Mouse (Mus musculus) neural tube, embryonic 12.5 days (tissue): ENCODE results near the gene 1700020A23Rik. TPM values are rescaled to one million over a fixed set of nuclear protein-coding genes. Genes with fewer than 3 reads are reported as not detected.
"Not testable (repeated sequence)": the region's sequence is repeated elsewhere in the genome, so short reads cannot be mapped to it uniquely, and the experiment has no call there.

Experiments
- ATAC-seq: fragments of 200-750 bp; cut with Nextera tagmentation; 2 replicates; pipeline ENCODE4 v1.8.0; 2017; ENCODE audit warnings: low read depth, mild to moderate bottlenecking, moderate TSS enrichment, moderate library complexity; ENCODE audit not compliant: low FRiP score
- H3K27ac ChIP-seq: fragments of 300-500 bp; sonication (generic); 2 replicates; pipeline ENCODE4 v1.5.1; 2016
- H3K27me3 ChIP-seq: fragments of 300-500 bp; sonication (generic); replicated peaks from 2 replicates; pipeline ENCODE4 v1.6.1; 2016; ENCODE audit warnings: mild to moderate bottlenecking
- H3K36me3 ChIP-seq: fragments of 300-500 bp; sonication (generic); 2 replicates; pipeline ENCODE4 v1.6.1; 2016; ENCODE audit warnings: mild to moderate bottlenecking
- H3K4me1 ChIP-seq: fragments of 300-500 bp; sonication (generic); 2 replicates; pipeline ENCODE4 v1.6.1; 2016
- H3K4me2 ChIP-seq: fragments of 300-500 bp; sonication (generic); replicated peaks from 2 replicates; pipeline ENCODE4 v1.6.1; 2016; ENCODE audit warnings: mild to moderate bottlenecking
- H3K4me3 ChIP-seq: fragments of 300-500 bp; sonication (generic); 2 replicates; pipeline ENCODE4 v1.5.1; 2016
- H3K9ac ChIP-seq: fragments of 300-500 bp; sonication (generic); 2 replicates; pipeline ENCODE4 v1.6.1; 2016; ENCODE audit warnings: mild to moderate bottlenecking
- H3K9me3 ChIP-seq: fragments of 300-500 bp; sonication (generic); 2 replicates; pipeline ENCODE4 v1.6.1; 2016; ENCODE audit warnings: mild to moderate bottlenecking
- WGBS: fragments of 180-500 bp; shearing (Covaris S2); methylation state at CpG from one replicate; pipeline ENCODE4 v1.1.7; 2016; 5-methylcytosine and 5-hydroxymethylcytosine counted together
- polyA plus RNA-seq: library from polyadenylated mRNA; unstranded; fragments of >200 nt; fragmentation: Nextera tagmentation; extraction: Ambion mirVana; gene quantifications from 2 replicates; pipeline ENCODE4 v1.2.1, GENCODE M21; 2016

The 1700020A23Rik gene
- polyA plus RNA-seq = 0.29 TPM in 1 of 2 replicates, not detected in the other

DNA sequence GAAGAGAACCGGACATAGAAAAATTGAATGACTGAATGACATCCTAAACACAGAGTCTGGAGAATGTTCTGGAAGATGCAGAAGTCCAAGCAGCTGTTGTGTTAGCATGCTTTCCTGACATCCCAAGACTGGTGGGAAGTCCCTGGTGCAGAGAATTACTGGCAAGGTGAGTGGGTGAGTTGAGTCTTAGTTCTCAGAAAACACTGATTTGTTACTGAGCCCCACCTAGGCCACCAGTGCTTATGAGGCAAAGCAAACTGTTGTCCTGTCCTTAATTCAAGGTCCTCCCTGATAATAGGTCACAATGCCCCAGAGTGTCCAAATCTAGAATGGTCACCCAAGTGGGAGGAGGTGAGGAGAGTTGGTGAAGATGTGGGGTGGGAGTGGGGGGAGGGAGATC lies at the start of gene 1700020A23Rik, which contains the start of gene Gm28372:
Gene 1700020A23Rik, plus strand, starts transcription at position 321 of the 400 bp plus-strand sequence.
Gene Gm28372, plus strand, starts transcription at position 301 of the 400 bp plus-strand sequence.
- Histone ChIP-seq H3K36me3 (no peaks in the 10 kb centered on the region), H3K9ac (no peak within 1 kb of the TSS), H3K4me2 (no peak within 1 kb of the TSS), H3K27ac (no peak within 1 kb of the TSS), H3K9me3 (no peaks in the 10 kb centered on the region), H3K27me3 (no peaks in the 10 kb centered on the region), H3K4me3 (no peak within 1 kb of the TSS), H3K4me1 (no peaks in the 10 kb centered on the region)
- 93% methylated on average over 1 of the region's 1 CpGs for WGBS
- no peak for ATAC-seq

DNA sequence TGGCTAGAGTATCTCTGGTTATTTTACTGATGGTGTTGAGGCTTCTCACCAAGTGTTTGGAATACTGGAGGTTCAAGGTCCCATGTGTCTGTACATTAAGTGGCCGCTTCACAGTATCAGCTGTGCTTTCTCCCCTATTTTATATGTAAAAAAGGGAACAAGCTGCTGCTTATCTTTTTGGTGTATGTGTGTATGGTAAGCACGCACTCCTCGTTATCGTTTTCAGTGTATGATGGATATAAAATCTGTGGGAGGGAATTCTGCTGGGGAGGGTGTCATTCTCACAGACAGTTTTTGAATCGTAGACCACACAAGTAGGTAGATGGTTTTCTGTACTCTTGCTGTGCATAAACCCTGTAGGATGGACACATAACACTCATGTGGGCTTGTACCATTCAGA lies 47.5 kb upstream of the 1700020A23Rik start:
- no peak overlapping the region for H3K4me2 ChIP-seq
- H3K27ac ChIP-seq = no peak overlapping the region
- H3K9me3 ChIP-seq = no peaks in the 10 kb centered on the region
- peaks cover 38% of the 10 kb centered on the region for H3K27me3 ChIP-seq
- ATAC-seq = no peak
- H3K36me3 ChIP-seq = no peaks in the 10 kb centered on the region
- H3K4me1 ChIP-seq = peaks cover 10% of the 10 kb centered on the region; the same call in 1 of the 2 replicates
- H3K9ac ChIP-seq = no peak overlapping the region
- 91% methylated on average over 5 of the region's 5 CpGs for WGBS
- H3K4me3 ChIP-seq = no peak overlapping the region

DNA sequence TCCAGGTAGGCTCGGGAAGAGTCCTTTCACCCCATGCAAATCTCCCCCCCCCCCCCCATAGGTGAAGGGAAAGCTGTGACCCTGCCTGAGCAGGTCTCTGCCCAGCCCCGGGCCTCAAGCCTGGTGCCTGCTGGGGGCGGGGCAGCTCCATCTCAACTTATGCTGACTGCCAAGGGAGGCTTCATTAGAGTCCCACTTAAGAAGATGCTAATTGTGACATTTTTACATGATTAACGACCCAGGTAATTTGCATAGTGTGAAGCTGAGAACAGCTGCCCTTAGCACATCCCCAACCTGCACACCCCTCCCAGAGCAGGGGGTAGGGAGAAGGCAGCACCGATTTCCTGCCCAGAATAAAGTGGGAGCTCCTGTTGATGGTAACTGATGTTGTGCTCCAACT lies 46.2 kb upstream of the 1700020A23Rik start:
- 23% methylated on average over 5 of the region's 5 CpGs for WGBS
- Histone ChIP-seq H3K9me3 (no peaks in the 10 kb centered on the region), H3K4me2 (no peak overlapping the region), H3K4me3 (no peak overlapping the region), H3K4me1 (peaks cover 10% of the 10 kb centered on the region; the same call in 1 of the 2 replicates), H3K27me3 (peaks cover 51% of the 10 kb centered on the region), H3K27ac (no peak overlapping the region), H3K36me3 (no peaks in the 10 kb centered on the region), H3K9ac (no peak overlapping the region)
- no peak for ATAC-seq

DNA sequence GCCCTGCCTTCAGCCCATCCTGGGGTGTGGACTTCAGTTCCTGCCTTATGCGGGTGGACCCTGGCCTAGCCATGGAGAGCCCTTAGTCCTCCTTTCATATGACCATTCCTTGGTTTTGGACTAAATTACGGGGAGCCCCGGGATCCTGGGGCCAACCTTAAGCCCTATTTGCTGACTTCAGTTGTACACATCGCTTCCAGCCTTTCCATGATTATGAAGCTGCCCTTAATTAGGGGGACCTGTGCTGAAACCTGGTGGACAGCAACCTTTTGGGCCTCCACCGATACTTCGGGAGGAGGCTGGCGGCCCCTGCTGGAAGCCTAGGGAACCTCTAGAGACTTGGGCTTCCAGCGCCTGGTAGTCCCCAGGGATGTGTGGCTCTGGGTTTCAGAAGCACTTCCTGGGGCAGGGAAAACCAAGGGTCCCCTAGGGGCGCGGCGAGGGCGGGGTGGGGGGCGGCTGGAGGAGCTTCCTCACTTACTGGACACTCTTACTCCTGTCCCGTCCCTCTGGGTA lies 42.5 kb upstream of the 1700020A23Rik start:
- WGBS = 4% methylated on average over 14 of the region's 14 CpGs
- Histone ChIP-seq H3K4me3 (no peak overlapping the region), H3K9me3 (no peaks in the 10 kb centered on the region), H3K27ac (no peak overlapping the region), H3K9ac (no peak overlapping the region), H3K4me2 (no peak overlapping the region), H3K4me1 (peaks cover 16% of the 10 kb centered on the region; the same call in 1 of the 2 replicates), H3K36me3 (no peaks in the 10 kb centered on the region), H3K27me3 (peaks cover 53% of the 10 kb centered on the region)
- 0 out of 2 replicates have a peak, but pooled peaks have one; percentile 37 for ATAC-seq

DNA sequence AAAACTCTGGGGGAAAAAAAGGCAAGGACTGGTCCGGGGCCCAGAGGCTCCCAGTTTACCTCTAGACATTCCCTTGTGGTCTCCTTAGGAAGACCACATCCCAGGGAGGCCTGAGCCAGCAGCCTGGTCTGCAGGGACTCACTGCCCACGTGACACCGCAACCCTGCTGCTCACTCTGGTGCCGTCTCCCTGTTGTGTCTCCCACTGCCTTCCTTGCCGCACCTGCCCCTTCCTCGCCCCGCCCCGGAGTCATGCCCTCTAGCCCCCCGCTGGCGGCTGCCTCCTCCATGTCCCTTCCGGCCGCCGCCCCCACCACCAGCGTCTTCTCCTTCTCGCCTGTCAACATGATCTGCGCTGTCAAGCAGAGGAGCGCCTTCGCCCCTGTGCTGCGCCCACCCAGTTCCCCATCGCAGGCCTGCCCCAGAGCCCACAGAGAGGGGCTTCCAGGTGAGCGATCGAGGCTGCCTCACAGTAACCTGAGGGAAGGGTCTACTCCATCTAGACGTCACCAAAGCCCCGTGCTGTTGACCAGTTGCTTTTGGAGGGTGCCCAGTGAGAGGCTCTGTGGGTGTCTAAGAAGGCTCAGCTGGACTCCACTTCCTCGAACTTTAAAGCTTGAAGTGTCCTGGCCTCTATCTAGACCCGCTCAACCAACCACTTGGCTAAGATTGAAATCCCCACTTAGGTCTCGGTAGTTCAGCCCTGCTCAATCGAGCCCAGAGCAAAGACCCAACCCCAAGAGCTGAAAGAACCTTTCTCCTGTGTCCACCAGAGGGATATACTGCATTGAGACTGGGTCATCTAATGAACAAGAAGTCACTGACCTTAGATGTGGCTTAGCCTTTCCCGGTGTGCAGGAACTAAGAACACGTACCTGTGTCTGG lies 39.6 kb upstream of the 1700020A23Rik start:
- Histone ChIP-seq H3K9me3 (no peaks in the 10 kb centered on the region), H3K4me2 (peak overlapping the region; percentile 58), H3K27me3 (peaks cover 36% of the 10 kb centered on the region), H3K9ac (0 out of 2 replicates have a peak overlapping the region, but pooled peaks have one; percentile 14), H3K36me3 (no peaks in the 10 kb centered on the region), H3K4me3 (peak overlapping the region; percentile 16; the same call in 1 of the 2 replicates), H3K4me1 (peaks cover 16% of the 10 kb centered on the region; the same call in 1 of the 2 replicates), H3K27ac (no peak overlapping the region)
- 9% methylated on average over 30 of the region's 30 CpGs for WGBS
- ATAC-seq = peak; percentile 25; the same call in 1 of the 2 replicates

DNA sequence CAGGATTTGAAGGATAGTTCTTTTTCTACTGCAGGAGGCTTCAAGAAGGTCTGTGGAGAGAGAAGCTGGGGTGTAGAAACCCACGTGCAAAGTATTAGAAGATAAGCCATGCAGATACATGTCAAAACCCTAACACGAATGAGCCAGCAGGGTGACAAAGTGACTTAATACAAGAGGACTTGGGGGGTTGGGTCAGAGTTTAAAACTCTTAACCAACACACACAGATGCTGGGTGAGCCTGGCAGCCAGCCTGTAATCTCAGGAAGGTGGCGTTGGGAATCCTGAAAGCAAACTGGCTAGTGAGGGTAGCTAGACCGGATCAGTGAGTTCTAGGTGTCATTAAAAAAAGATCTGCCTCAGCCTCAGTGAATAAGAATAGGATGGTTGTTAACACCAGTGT lies 37.7 kb upstream of the 1700020A23Rik start:
- Histone ChIP-seq H3K36me3 (no peaks in the 10 kb centered on the region), H3K27ac (no peak overlapping the region), H3K4me3 (no peak overlapping the region), H3K9ac (no peak overlapping the region), H3K4me2 (no peak overlapping the region), H3K27me3 (peaks cover 17% of the 10 kb centered on the region), H3K9me3 (no peaks in the 10 kb centered on the region), H3K4me1 (peaks cover 7% of the 10 kb centered on the region; the same call in 1 of the 2 replicates)
- no peak for ATAC-seq
- WGBS = 72% methylated on average over 4 of the region's 4 CpGs

DNA sequence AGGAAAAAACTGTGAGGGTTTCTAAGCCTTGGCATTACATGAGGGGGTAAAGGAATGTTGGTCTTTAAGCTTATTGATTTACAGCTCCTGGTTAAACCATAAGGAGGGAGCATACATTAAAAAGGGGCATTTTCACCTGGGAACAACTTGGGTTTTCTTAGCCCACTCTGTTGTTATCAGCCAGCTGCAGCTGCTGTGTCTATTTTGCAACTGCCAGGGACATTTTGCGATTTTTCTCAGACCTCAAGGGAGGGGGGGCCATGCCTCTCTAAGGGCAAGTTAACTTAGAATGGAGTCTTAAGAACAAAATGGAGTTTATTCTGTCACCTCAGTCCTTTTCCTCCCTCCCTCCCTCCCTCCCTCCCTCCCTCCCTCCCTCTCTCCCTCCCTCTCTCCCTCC lies 32.0 kb upstream of the 1700020A23Rik start:
- 50% methylated on average over 1 of the region's 1 CpGs for WGBS
- ATAC-seq, H3K9me3 ChIP-seq, H3K36me3 ChIP-seq, H3K4me1 ChIP-seq, H3K27me3 ChIP-seq, H3K4me3 ChIP-seq, H3K4me2 ChIP-seq, H3K9ac ChIP-seq, H3K27ac ChIP-seq: not testable (repeated sequence)

DNA sequence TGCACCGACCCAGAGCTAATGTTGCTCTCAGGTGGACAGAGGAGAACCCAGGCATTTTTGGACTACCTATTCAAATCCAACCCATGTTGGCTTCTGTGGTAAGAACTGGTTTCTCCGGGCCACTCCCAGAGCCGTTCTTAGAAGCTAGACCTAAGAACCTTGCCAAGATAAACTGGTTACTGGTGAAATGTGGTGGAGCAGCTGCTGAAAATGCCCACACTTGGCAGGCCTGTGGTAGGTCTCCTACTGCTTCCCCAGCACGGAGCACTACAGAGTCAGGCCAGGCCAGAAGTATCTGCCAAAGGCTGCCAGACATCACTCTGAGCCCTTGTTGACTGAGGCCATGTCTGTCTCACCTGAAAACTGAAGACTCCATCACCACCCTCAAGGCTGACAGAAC lies 30.1 kb upstream of the 1700020A23Rik start:
- Histone ChIP-seq H3K27ac (no peak overlapping the region), H3K9me3 (no peaks in the 10 kb centered on the region), H3K4me2 (no peak overlapping the region), H3K4me1 (no peaks in the 10 kb centered on the region), H3K27me3 (no peaks in the 10 kb centered on the region), H3K4me3 (no peak overlapping the region), H3K36me3 (no peaks in the 10 kb centered on the region), H3K9ac (no peak overlapping the region)
- 85% methylated on average over 4 of the region's 4 CpGs for WGBS
- no peak for ATAC-seq

DNA sequence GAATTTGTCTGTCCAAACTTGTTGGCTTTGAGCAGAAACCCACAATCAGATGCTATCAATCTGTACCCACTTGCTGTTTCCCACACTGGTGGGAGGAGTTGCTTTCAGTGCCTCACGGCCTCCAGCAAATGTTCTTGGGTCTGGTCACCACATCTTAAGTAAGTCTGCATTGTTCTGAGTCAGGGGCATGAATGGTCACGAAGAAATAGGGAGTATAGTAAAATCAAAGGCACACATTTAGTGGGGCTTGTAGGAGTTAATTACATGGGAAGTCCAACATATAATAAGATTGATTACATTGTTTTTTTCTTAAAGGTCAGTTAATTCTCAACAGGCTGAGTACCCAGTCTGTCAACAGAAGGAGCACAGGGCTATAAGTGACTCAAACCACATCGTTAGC lies 21.9 kb upstream of the 1700020A23Rik start:
- H3K4me3 ChIP-seq = no peak overlapping the region
- H3K9ac ChIP-seq = no peak overlapping the region
- H3K9me3 ChIP-seq = no peaks in the 10 kb centered on the region
- no peaks in the 10 kb centered on the region for H3K4me1 ChIP-seq
- 42% methylated on average over 3 of the region's 3 CpGs for WGBS
- no peaks in the 10 kb centered on the region for H3K27me3 ChIP-seq
- no peaks in the 10 kb centered on the region for H3K36me3 ChIP-seq
- no peak for ATAC-seq
- H3K4me2 ChIP-seq = no peak overlapping the region
- no peak overlapping the region for H3K27ac ChIP-seq

DNA sequence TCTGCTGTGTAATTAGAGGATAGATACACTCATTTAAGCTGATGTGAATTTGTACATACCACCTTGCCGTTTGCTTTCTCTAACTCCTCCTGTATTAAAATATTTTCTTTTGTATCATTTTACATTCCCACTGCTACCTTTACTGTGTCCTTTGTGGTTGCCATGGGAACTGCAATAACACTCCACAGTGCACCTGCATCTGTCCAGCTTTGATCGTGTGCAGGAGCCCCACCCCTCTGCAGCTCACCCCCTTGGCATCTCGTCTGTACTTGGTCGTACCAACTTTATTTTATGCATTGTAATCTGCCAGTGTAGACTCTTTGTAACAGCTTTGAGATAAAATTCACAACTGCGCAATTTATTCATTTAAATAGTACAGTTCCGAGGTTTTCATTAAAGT lies 21.2 kb upstream of the 1700020A23Rik start:
- Histone ChIP-seq H3K4me3 (no peak overlapping the region), H3K4me1 (no peaks in the 10 kb centered on the region), H3K27ac (no peak overlapping the region), H3K9ac (no peak overlapping the region), H3K9me3 (no peaks in the 10 kb centered on the region), H3K27me3 (no peaks in the 10 kb centered on the region), H3K36me3 (no peaks in the 10 kb centered on the region), H3K4me2 (no peak overlapping the region)
- 76% methylated on average over 6 of the region's 6 CpGs for WGBS
- no peak for ATAC-seq

DNA sequence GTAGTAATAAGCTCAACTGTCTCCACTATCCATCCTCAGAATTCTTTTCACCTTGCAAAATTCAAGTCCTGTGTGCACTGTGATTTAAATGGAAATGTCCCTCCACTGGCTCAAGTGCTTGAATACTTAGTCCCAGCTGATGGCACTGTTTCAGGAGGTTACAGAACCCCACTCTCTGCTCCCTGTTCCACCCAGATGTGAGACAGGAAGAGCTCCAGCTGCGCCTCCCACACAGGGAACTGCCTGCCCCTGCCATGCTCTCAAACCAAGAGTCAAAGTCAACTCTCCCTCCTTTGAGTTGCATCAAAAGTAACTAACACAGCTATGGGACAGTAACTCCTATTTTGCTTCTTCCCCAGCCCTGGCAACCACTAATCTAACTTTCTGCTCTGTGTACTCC lies 18.8 kb upstream of the 1700020A23Rik start:
- WGBS = 67% methylated on average over 1 of the region's 1 CpGs
- no peak for ATAC-seq
- Histone ChIP-seq H3K9me3 (no peaks in the 10 kb centered on the region), H3K27me3 (no peaks in the 10 kb centered on the region), H3K36me3 (peaks cover 4% of the 10 kb centered on the region; the same call in 1 of the 2 replicates), H3K4me3 (no peak overlapping the region), H3K27ac (no peak overlapping the region), H3K4me2 (no peak overlapping the region), H3K9ac (no peak overlapping the region), H3K4me1 (no peaks in the 10 kb centered on the region)

DNA sequence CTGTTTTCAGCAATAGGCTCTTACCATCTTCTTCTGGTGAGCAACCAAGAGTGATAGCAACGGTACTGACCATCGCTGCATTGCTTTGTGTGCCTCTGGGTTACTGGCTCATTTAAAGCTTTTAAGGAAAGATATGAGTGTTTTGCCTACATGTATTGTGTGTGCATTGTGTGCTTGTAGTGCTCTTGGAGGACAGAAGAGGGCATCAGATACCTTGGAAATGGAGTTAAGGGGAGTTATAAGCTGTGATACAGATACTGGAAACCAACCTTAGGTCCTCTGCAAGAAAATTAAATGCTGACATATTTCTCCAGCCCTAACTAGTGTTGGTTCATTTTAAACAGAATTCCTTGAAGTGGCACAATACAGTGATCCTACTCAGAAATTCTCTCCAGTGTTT lies 16.3 kb upstream of the 1700020A23Rik start:
- Histone ChIP-seq H3K9ac (no peak overlapping the region), H3K4me2 (no peak overlapping the region), H3K27ac (no peak overlapping the region), H3K9me3 (no peaks in the 10 kb centered on the region), H3K36me3 (peaks cover 4% of the 10 kb centered on the region; the same call in 1 of the 2 replicates), H3K4me1 (no peaks in the 10 kb centered on the region), H3K4me3 (no peak overlapping the region), H3K27me3 (no peaks in the 10 kb centered on the region)
- ATAC-seq = no peak
- 77% methylated on average over 2 of the region's 2 CpGs for WGBS
